Mouse (Mus musculus) hindbrain, postnatal 0 days (tissue): ENCODE data around the gene Ecel1. TPM values are rescaled to one million over a fixed set of nuclear protein-coding genes. Genes with fewer than 3 reads are reported as not detected.

Source experiments
- ATAC-seq: fragments of 200-750 bp; cut with Nextera tagmentation; 2 replicates; pipeline ENCODE4 v1.8.0; 2017; ENCODE audit warnings: mild to moderate bottlenecking, moderate TSS enrichment, moderate library complexity
- DNase-seq: peaks from one replicate; pipeline ENCODE4 v3.0.0-alpha.2; 2015; ENCODE audit warnings: low spot score
- H3K27ac ChIP-seq: fragments of 300-500 bp; sonication (generic); 2 replicates; pipeline ENCODE4 v1.5.1; 2014; ENCODE audit warnings: mild to moderate bottlenecking
- H3K27me3 ChIP-seq: fragments of 300-500 bp; sonication (generic); 2 replicates; pipeline ENCODE4 v1.6.1; 2014; ENCODE audit warnings: low read length, mixed read lengths; ENCODE audit not compliant: insufficient read depth
- H3K36me3 ChIP-seq: fragments of 300-500 bp; sonication (generic); 2 replicates; pipeline ENCODE4 v1.6.1; 2014; ENCODE audit warnings: low read length, mixed read lengths; ENCODE audit not compliant: insufficient read depth
- H3K4me1 ChIP-seq: fragments of 300-500 bp; sonication (generic); 2 replicates; pipeline ENCODE4 v1.6.1; 2014; ENCODE audit warnings: antibody characterized with exemption, low read length, mixed read lengths; ENCODE audit not compliant: insufficient read depth
- H3K4me2 ChIP-seq: fragments of 300-500 bp; sonication (generic); 2 replicates; pipeline ENCODE4 v1.6.1; 2014; ENCODE audit warnings: low read depth, mild to moderate bottlenecking, low read length, moderate library complexity, mixed read lengths
- H3K4me3 ChIP-seq: fragments of 300-500 bp; sonication (generic); 2 replicates; pipeline ENCODE4 v1.5.1; 2014; ENCODE audit warnings: low read length
- H3K9ac ChIP-seq: fragments of 300-500 bp; sonication (generic); replicated peaks from 2 replicates; pipeline ENCODE4 v1.6.1; 2014; ENCODE audit warnings: mild to moderate bottlenecking, low read length, moderate library complexity, mixed read lengths
- H3K9me3 ChIP-seq: fragments of 300-500 bp; sonication (generic); 2 replicates; pipeline ENCODE4 v1.6.1; 2016; ENCODE audit warnings: low read length, mixed read lengths
- CTCF ChIP-seq: IDR thresholded peaks from 2 replicates; pipeline ENCODE4 v1.5.1; 2016; ENCODE audit warnings: antibody characterized with exemption, control low read depth, low read depth
- WGBS: fragments of 180-500 bp; shearing (Covaris S2); extraction: QIAGEN DNeasy Blood & Tissue Kit; methylation state at CpG from one replicate; pipeline ENCODE4 v1.1.7; 2014; 5-methylcytosine and 5-hydroxymethylcytosine counted together
- polyA plus RNA-seq: library from polyadenylated mRNA; unstranded; fragments of >200 nt; fragmentation: Nextera tagmentation; extraction: Ambion mirVana; gene quantifications from 2 replicates; pipeline ENCODE4 v1.2.1, GENCODE M21; 2015
- total RNA-seq: library from RNA; depleted of rRNA; stranded (reverse); fragments of >200 nt; gene quantifications from 2 replicates; pipeline ENCODE4 v1.2.3, GENCODE M21; 2014

Ecel1 gene
- total and polyA plus RNA-seq, 2 experiments from 2014 or later = 35.6 to 45.6 TPM

DNA sequence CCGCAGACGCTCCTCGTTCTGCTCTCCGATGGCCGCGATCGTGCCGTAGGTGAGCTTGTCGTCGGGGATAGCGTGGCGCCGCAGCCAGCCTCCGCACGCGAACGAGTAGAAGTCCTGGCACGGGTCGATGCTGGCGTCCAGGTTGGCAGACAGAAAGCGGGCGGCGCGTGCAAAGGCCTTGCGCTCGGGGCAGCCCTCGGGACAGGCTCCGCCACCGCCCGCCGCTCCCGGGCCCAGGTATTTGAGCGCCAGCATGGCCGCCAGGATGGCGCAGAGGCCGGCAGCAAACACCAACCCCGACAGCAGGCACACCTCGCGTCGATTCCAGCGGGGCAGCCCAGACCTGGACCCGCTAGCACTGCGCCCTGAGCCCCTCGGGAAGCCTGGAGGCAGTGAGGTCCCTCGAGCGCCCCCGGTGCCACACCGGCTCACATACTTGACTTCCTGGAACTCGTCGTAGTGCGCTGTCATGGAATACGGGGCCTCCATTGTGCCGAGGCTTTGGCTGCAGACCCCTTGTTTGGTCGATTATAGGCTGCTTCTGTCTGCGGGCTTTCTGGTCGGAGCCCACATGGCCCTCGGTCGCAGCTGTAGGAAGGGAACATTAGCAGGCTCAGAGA lies 1.7 kb downstream of the Ecel1 start:
- 2% methylated on average over 58 of the region's 58 CpGs for WGBS
- DNase-seq (no peak), ATAC-seq (no peak)
- Histone ChIP-seq H3K4me2 (peak overlapping the region; percentile 65), H3K36me3 (no peaks in the 10 kb centered on the region), H3K9me3 (no peaks in the 10 kb centered on the region), H3K9ac (peak overlapping the region; percentile 28; the same call in 1 of the 2 replicates), H3K27me3 (peaks cover 59% of the 10 kb centered on the region), H3K27ac (no peak overlapping the region), H3K4me3 (peak overlapping the region; percentile 45), H3K4me1 (no peaks in the 10 kb centered on the region)
- peak; percentile 9; the same call in 1 of the 2 replicates for TF ChIP-seq CTCF

- H3K4me3 ChIP-seq = peak overlapping the region; percentile 45
- WGBS = 1% methylated on average over 69 of the region's 72 CpGs
- no peak overlapping the region for H3K27ac ChIP-seq
- H3K9me3 ChIP-seq = no peaks in the 10 kb centered on the region
- no peaks in the 10 kb centered on the region for H3K36me3 ChIP-seq
- H3K9ac ChIP-seq = peak overlapping the region; percentile 28; the same call in 1 of the 2 replicates
- H3K27me3 ChIP-seq = peaks cover 59% of the 10 kb centered on the region
- ATAC-seq (peak; percentile 36; the same call in 1 of the 2 replicates), DNase-seq (peak; percentile 36)
- H3K4me1 ChIP-seq = no peaks in the 10 kb centered on the region
- TF ChIP-seq CTCF = no peak
- H3K4me2 ChIP-seq = peak overlapping the region; percentile 65
Observed at GRCm38 (mm10) chr1:87153776-87154500, 2.4 kb downstream of the Ecel1 start.

DNA sequence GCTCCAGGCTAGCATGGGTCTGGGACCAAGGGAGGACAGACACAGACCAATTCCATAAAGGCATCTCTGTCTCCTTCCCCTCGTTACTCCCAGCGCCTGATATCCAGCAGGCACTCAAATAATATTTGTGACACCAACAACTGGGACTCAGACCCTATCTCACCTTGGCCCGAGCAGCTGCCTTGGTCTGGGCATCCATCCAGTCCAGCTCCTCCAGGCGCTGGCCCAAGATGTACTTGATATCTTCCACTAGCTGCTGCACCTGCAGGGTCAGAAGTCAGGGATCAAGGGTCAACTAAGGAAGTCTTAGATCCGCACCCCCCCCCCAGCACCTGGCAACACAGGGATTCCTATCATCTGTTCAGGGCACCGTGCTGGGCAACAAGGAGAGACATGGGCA lies 5.0 kb downstream of the Ecel1 start:
- peaks cover 43% of the 10 kb centered on the region for H3K27me3 ChIP-seq
- DNase-seq (no peak), ATAC-seq (no peak)
- H3K27ac ChIP-seq = no peak overlapping the region
- TF ChIP-seq CTCF = no peak
- 77% methylated on average over 6 of the region's 6 CpGs for WGBS
- H3K9ac ChIP-seq = no peak overlapping the region
- H3K36me3 ChIP-seq = no peaks in the 10 kb centered on the region
- no peak overlapping the region for H3K4me2 ChIP-seq
- no peak overlapping the region for H3K4me3 ChIP-seq
- no peaks in the 10 kb centered on the region for H3K4me1 ChIP-seq
- no peaks in the 10 kb centered on the region for H3K9me3 ChIP-seq

DNA sequence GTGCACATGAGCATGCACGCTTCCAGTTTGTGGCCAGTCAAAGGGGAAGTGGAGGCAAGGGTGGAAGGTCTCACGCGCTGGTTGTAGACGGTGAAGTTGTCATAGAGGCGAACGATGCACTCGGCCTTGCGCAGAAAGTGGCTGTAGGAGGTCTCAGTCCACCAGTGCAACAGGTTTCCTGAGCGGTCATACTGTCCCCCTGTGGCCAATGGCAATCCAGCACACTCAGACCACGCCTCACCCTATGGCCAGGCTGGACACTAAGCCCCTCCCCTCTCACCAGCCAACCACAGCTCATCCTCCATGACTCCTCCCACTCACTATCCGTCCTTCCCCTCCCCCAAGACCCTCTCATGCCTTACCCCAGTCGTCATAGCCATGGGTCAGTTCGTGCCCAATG lies 6.9 kb downstream of the Ecel1 start:
- Histone ChIP-seq H3K4me1 (no peaks in the 10 kb centered on the region), H3K27me3 (peaks cover 28% of the 10 kb centered on the region), H3K4me2 (no peak overlapping the region), H3K9me3 (no peaks in the 10 kb centered on the region), H3K36me3 (no peaks in the 10 kb centered on the region), H3K27ac (no peak overlapping the region), H3K9ac (no peak overlapping the region), H3K4me3 (no peak overlapping the region)
- DNase-seq = no peak
- ATAC-seq = peak; percentile 19; the same call in 1 of the 2 replicates
- peak; percentile 13; the same call in 1 of the 2 replicates for TF ChIP-seq CTCF
- 40% methylated on average over 13 of the region's 13 CpGs for WGBS

DNA sequence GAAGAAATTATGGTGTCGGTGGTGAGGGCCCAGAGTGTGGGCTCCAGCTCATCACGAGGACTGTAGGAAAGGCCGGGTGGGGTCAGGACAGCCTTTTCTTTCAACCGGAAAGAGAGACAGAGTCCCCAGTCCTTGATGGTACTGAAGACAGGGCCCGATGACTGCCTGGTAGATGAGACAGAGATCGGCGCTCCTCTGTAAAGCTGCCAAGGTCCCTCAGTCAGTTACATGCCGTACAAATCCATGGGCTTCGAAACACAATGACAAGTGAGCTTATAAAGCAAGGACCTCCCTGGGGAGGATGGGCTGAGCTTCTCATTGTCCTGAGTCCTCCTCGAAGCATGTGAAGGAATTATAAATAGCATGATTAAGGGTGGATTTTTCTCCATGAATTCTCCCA lies 13.2 kb downstream of the Ecel1 start:
- TF ChIP-seq CTCF = no peak
- no peak overlapping the region for H3K27ac ChIP-seq
- ATAC-seq (peak; percentile 33; the same call in 1 of the 2 replicates), DNase-seq (peak; percentile 44)
- H3K4me3 ChIP-seq = no peak overlapping the region
- no peaks in the 10 kb centered on the region for H3K27me3 ChIP-seq
- H3K4me2 ChIP-seq = no peak overlapping the region
- WGBS = 47% methylated on average over 10 of the region's 10 CpGs
- H3K9ac ChIP-seq = no peak overlapping the region
- H3K36me3 ChIP-seq = no peaks in the 10 kb centered on the region
- no peaks in the 10 kb centered on the region for H3K9me3 ChIP-seq
- H3K4me1 ChIP-seq = no peaks in the 10 kb centered on the region; the same call in 1 of the 2 replicates

- no peaks in the 10 kb centered on the region for H3K27me3 ChIP-seq
- no peak overlapping the region for H3K27ac ChIP-seq
- peak; percentile 74 for ATAC-seq
- no peaks in the 10 kb centered on the region for H3K9me3 ChIP-seq
- peak; percentile 69 for DNase-seq
- H3K4me1 ChIP-seq = no peaks in the 10 kb centered on the region; the same call in 1 of the 2 replicates
- WGBS = 23% methylated on average over 9 of the region's 9 CpGs
- no peak for TF ChIP-seq CTCF
- no peak overlapping the region for H3K4me3 ChIP-seq
- H3K4me2 ChIP-seq = no peak overlapping the region
- H3K36me3 ChIP-seq = no peaks in the 10 kb centered on the region
- H3K9ac ChIP-seq = no peak overlapping the region
Observed at GRCm38 (mm10) chr1:87142456-87142855, 13.9 kb downstream of the Ecel1 start.
